Mouse (Mus musculus) liver, embryonic 14.5 days (tissue): ENCODE data around the gene Shcbp1l. TPM values are rescaled to one million over a fixed set of nuclear protein-coding genes. Genes with fewer than 3 reads are reported as not detected.

ENCODE experiments used
- ATAC-seq: fragments of 200-750 bp; cut with Nextera tagmentation; 2 replicates; pipeline ENCODE4 v1.8.0; 2017; ENCODE audit warnings: moderate number of reproducible peaks, mild to moderate bottlenecking, moderate library complexity; ENCODE audit not compliant: insufficient read depth
- DNase-seq, 3 experiments: peaks; one replicate each; pipeline ENCODE4 v3.0.0-alpha.2; 2012 to 2013; ENCODE audit warnings: low read depth in 3 of 3, low spot score in 3 of 3
- H3K27ac ChIP-seq: fragments of 300-500 bp; sonication (generic); 2 replicates; pipeline ENCODE4 v1.5.1; 2014; ENCODE audit warnings: moderate library complexity, mild to moderate bottlenecking, control low read depth, inconsistent platforms
- H3K27me3 ChIP-seq: fragments of 300-500 bp; sonication (generic); 2 replicates; pipeline ENCODE4 v1.6.1; 2014; ENCODE audit warnings: mild to moderate bottlenecking, low read length, moderate library complexity; ENCODE audit not compliant: control insufficient read depth, insufficient read depth
- H3K36me3 ChIP-seq: fragments of 300-500 bp; sonication (generic); replicated peaks from 2 replicates; pipeline ENCODE4 v1.6.1; 2014; ENCODE audit warnings: low read depth; ENCODE audit not compliant: control insufficient read depth, insufficient read depth
- H3K4me1 ChIP-seq, 2 experiments: fragments of 200-500 bp in 1 of 2; fragments of 300-500 bp in 1 of 2; sonication (generic) in 1 of 2; replicated peaks; 2 replicates each; pipeline ENCODE4 v1.6.1; 2012 to 2014; ENCODE audit warnings: antibody characterized with exemption in 1 of 2, inconsistent platforms in 1 of 2, low read length in 1 of 2; ENCODE audit not compliant: control insufficient read depth in 2 of 2, insufficient read depth in 2 of 2
- H3K4me2 ChIP-seq: fragments of 300-500 bp; sonication (generic); 2 replicates; pipeline ENCODE4 v1.6.1; 2014; ENCODE audit warnings: low read depth, mild to moderate bottlenecking, control low read depth, moderate library complexity
- H3K4me3 ChIP-seq, 2 experiments: fragments of 200-500 bp in 1 of 2; fragments of 300-500 bp in 1 of 2; sonication (generic) in 1 of 2; 2 replicates each; pipeline ENCODE4 v1.5.1; 2012 to 2014; ENCODE audit warnings: low read depth in 2 of 2, low read length in 2 of 2, mild to moderate bottlenecking in 2 of 2, control low read depth in 1 of 2, inconsistent platforms in 1 of 2, moderate library complexity in 1 of 2; ENCODE audit not compliant: insufficient read depth in 1 of 2
- H3K9ac ChIP-seq: fragments of 300-500 bp; sonication (generic); replicated peaks from 2 replicates; pipeline ENCODE4 v1.6.1; 2014; ENCODE audit warnings: mild to moderate bottlenecking, control low read depth, moderate library complexity
- H3K9me3 ChIP-seq: fragments of 300-500 bp; sonication (generic); 2 replicates; pipeline ENCODE4 v1.6.1; 2016; ENCODE audit warnings: low read length, mixed read lengths; ENCODE audit not compliant: control insufficient read depth
- CTCF ChIP-seq: IDR thresholded peaks from 2 replicates; pipeline ENCODE4 v1.5.1; 2016; ENCODE audit warnings: antibody characterized with exemption, low read depth, control low read depth
- EP300 ChIP-seq: IDR thresholded peaks from 2 replicates; pipeline ENCODE4 v1.6.1; 2016; ENCODE audit warnings: antibody characterized with exemption, low read depth
- WGBS: fragments of 180-500 bp; shearing (Covaris S2); extraction: QIAGEN DNeasy Blood & Tissue Kit; methylation state at CpG from one replicate; pipeline ENCODE4 v1.1.7; 2014; ENCODE audit not compliant: insufficient replicate concordance; 5-methylcytosine and 5-hydroxymethylcytosine counted together
- polyA plus RNA-seq, 2 experiments: library from polyadenylated mRNA; depleted of rRNA in 1 of 2; stranded (reverse) in 1 of 2; unstranded in 1 of 2; fragments of >200 nt; fragmentation: Nextera tagmentation in 1 of 2; extraction: Ambion mirVana in 1 of 2; gene quantifications; 2 replicates each; pipeline versions ENCODE4 v1.2.1 to v1.2.3; 2012 to 2014

Gene Shcbp1l
- polyA plus RNA-seq, 2 experiments = 0.27 to 0.28 TPM

DNA sequence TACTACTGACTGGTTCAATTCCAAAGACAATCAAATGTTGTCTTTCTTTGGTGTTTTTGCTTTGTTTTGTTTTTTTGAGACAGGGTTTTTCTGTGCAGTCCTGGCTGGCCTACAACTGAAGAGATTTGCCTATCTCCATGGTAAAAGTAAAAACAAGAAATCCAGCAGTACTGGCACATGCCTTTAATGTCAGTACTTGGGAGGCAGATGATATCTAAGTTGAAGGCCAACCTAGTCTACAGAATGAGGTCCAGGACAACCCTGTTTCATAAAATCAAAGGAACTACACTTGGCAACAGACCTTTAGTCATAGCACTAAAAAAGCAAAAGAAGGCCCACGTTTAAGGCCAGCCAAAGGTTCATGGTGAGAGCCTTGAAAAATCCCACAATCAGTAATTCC, 36.8 kb downstream of the Shcbp1l start:
- Histone ChIP-seq H3K27ac (no peak overlapping the region), H3K27me3 (no peaks in the 10 kb centered on the region), H3K4me3 (no peak overlapping the region), H3K4me1 (no peaks in the 10 kb centered on the region), H3K9me3 (no peaks in the 10 kb centered on the region), H3K36me3 (peaks cover 88% of the 10 kb centered on the region), H3K4me2 (no peak overlapping the region), H3K9ac (no peak overlapping the region)
- 71% methylated on average over 1 of the region's 1 CpGs for WGBS
- ATAC-seq (no peak), DNase-seq (no peak)
- no peak for TF ChIP-seq CTCF
- TF ChIP-seq EP300 = no peak

DNA sequence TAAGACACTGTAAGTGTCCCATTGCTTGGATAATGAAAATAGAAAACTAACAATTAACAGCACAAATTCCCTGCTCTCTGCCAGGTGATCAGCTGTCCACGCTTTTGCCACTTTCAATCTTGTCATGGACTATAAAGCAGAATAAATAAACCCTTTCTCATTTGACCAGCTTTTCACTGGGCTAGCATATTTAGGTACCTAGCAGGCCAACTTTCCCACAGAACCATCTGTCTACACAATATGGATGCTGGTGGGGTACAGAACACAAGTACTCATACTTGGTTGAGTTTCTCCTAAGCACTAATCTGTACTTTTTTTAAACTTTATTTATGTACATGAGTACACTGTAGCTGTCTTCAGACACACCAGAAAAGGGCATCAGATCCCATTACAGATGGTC, 54.3 kb downstream of the Shcbp1l start:
- Histone ChIP-seq H3K9me3 (no peaks in the 10 kb centered on the region), H3K4me3 (no peak overlapping the region), H3K27ac (no peak overlapping the region), H3K9ac (no peak overlapping the region), H3K36me3 (peaks cover 88% of the 10 kb centered on the region), H3K27me3 (no peaks in the 10 kb centered on the region), H3K4me2 (no peak overlapping the region), H3K4me1 (no peaks in the 10 kb centered on the region)
- WGBS = 88% methylated on average over 1 of the region's 1 CpGs
- DNase-seq = no peak
- no peak for ATAC-seq
- TF ChIP-seq EP300 = no peak
- no peak for TF ChIP-seq CTCF

DNA sequence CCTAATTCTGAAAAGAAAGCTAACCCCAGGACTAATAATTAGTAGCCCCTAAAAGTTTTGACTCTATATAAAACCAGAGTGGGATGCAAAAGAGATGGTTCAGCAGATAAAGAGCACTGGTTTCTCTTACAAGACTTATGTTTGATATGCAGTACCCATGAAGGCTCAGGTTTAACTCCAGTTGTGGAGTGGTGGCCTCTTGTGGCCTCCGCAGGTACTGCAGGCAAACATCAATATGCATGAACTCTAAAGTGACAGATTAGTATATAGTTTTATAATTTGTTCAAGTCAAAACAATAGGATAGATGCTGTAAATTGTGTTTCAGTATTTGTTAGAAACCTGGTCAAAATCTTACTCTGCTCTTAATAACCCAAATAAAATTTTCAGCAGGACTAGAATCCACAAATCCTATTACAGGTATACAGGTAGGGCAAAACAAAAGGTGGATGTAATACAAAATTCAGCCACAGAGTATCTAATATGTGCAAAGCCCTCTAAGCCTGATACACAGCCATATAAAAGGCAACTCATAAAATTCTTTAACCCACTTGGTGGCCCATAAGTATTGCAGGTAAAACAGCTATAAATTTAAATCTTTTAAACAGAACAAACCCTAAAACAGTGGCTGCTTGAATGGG, 55.5 kb downstream of the Shcbp1l start:
- H3K9ac ChIP-seq = no peak overlapping the region
- DNase-seq (peak in 2 of 3 experiments; percentile 53 to 58), ATAC-seq (peak; percentile 50; the same call in 1 of the 2 replicates)
- H3K4me3 ChIP-seq = no peak overlapping the region
- no peak overlapping the region for H3K4me2 ChIP-seq
- no peaks in the 10 kb centered on the region for H3K27me3 ChIP-seq
- WGBS = 26% methylated on average over 1 of the region's 1 CpGs
- peaks cover 9 to 11% of the 10 kb centered on the region in 2 experiments for H3K4me1 ChIP-seq
- peaks cover 80% of the 10 kb centered on the region for H3K36me3 ChIP-seq
- no peaks in the 10 kb centered on the region for H3K9me3 ChIP-seq
- H3K27ac ChIP-seq = no peak overlapping the region
- no peak for TF ChIP-seq EP300
- peak; percentile 86 for TF ChIP-seq CTCF

DNA sequence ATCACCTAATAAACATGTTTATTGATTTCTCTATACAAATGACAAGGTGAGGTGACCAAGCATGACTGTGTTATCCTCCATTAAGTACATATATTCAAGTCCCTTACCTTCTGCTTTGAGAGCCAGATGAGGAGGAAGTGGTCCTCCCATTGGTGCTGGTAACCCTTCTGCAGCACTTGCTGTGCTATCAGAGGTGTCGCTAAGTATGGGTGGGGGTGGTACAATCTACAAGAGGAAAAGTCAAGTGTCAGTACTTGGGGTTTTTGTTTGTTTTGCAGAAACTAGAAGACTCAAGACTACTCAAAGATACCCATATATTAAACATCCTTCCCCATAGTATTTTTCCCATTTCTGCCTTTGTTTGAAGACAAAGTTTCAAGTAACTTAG, 56.1 kb downstream of the Shcbp1l start:
- Histone ChIP-seq H3K4me1 (peaks cover 10 to 13% of the 10 kb centered on the region in 2 experiments), H3K9ac (no peak overlapping the region), H3K27ac (no peak overlapping the region), H3K27me3 (no peaks in the 10 kb centered on the region), H3K9me3 (no peaks in the 10 kb centered on the region), H3K4me3 (no peak overlapping the region), H3K36me3 (peaks cover 78% of the 10 kb centered on the region), H3K4me2 (no peak overlapping the region)
- ATAC-seq = no peak
- WGBS = 59% methylated on average over 1 of the region's 1 CpGs
- no peak for DNase-seq
- TF ChIP-seq EP300 (no peak), CTCF (no peak)

DNA sequence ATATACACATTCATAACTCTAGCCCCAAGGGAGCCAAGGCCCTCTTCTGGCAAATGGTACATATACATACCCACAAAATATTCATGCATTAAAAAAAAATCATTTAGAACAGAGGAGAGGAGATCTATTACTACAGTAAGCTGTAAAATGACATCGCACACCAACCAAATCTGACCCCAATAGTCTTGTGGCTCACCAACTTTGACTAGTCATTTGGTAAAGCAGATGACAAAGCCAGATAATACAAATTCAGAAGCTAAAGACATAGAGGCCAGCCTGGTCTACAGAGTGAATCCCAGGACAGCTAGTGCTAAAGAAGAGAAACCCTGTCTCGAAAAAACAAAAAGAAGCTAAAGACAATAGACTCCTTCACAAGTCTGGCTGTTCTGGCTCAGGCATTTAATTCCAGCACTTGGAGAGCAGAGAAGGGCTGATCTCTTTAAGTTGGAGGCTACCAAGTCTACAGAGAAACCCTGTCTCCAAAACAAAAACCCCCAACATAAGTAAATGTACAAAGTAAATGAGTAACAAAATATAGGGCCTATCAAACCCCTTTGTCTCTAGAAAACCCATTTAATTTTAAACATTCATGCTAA, 60.3 kb downstream of the Shcbp1l start:
- peaks cover 37% of the 10 kb centered on the region for H3K36me3 ChIP-seq
- H3K4me2 ChIP-seq = peak overlapping the region; percentile 94
- peak overlapping the region; percentile 44 to 99 for H3K4me3 ChIP-seq
- H3K9me3 ChIP-seq = no peaks in the 10 kb centered on the region
- peak overlapping the region; percentile 13; the same call in 1 of the 2 replicates for H3K27ac ChIP-seq
- peak overlapping the region; percentile 47 for H3K9ac ChIP-seq
- no peak for ATAC-seq
- no peaks in the 10 kb centered on the region for H3K27me3 ChIP-seq
- 14% methylated on average over 2 of the region's 2 CpGs for WGBS
- H3K4me1 ChIP-seq = peaks cover 13 to 18% of the 10 kb centered on the region in 2 experiments
- TF ChIP-seq CTCF (no peak), EP300 (no peak)
- DNase-seq = peak in 1 of 3 experiments; percentile 26
